Mouse (Mus musculus) CH12.LX (cell line): ENCODE measurements around the gene Neurl1a. TPM values are rescaled to one million over a fixed set of nuclear protein-coding genes. Genes with fewer than 3 reads are reported as not detected.

Experiments used
- DNase-seq: peaks from one replicate; pipeline ENCODE4 v3.0.0-alpha.2; 2013; ENCODE audit errors: extremely low read depth
- H3K27ac ChIP-seq: 2 replicates; pipeline ENCODE4 v1.5.1; 2012; ENCODE audit warnings: low read depth, mild to moderate bottlenecking, control low read depth, moderate library complexity; ENCODE audit not compliant: insufficient read depth
- H3K27me3 ChIP-seq: replicated peaks from 2 replicates; pipeline ENCODE3; 2012; ENCODE audit warnings: inconsistent platforms
- H3K36me3 ChIP-seq, 2 experiments: replicated peaks in 1 of 2; 2 replicates each; pipeline versions ENCODE3 to v1.6.1; 2012; ENCODE audit warnings: inconsistent platforms in 1 of 2, low read length in 1 of 2, mild to moderate bottlenecking in 1 of 2, mixed read lengths in 1 of 2, moderate library complexity in 1 of 2; ENCODE audit not compliant: control insufficient read depth in 1 of 2, insufficient read depth in 1 of 2
- H3K4me1 ChIP-seq, 2 experiments: 2 replicates each; pipeline ENCODE4 v1.6.1; 2012; ENCODE audit warnings: inconsistent platforms in 1 of 2, moderate library complexity in 1 of 2; ENCODE audit not compliant: insufficient read depth in 2 of 2, control insufficient read depth in 1 of 2
- H3K4me2 ChIP-seq: 2 replicates; pipeline ENCODE4 v1.6.1; 2012; ENCODE audit warnings: low read depth, mild to moderate bottlenecking, control low read depth; ENCODE audit not compliant: poor library complexity, insufficient read depth, severe bottlenecking
- H3K4me3 ChIP-seq, 3 experiments: fragments of 150-350 bp in 1 of 3; sonication (generic) in 1 of 3; replicated peaks in 1 of 3; 2 replicates each; pipeline versions ENCODE3 to v1.5.1; 2011 to 2012; ENCODE audit warnings: low read depth in 2 of 3, low read length in 2 of 3, mild to moderate bottlenecking in 2 of 3, moderate library complexity in 2 of 3, control low read depth in 1 of 3, improper control_type of control experiment in 1 of 3, inconsistent platforms in 1 of 3, mixed read lengths in 1 of 3; ENCODE audit not compliant: poor library complexity in 1 of 3
- H3K79me2 ChIP-seq: replicated peaks from 2 replicates; pipeline ENCODE4 v1.6.1; 2012; ENCODE audit warnings: mild to moderate bottlenecking, moderate library complexity; ENCODE audit not compliant: control insufficient read depth, poor library complexity, insufficient read depth, severe bottlenecking; ENCODE audit errors: extremely low read depth
- H3K9ac ChIP-seq: 2 replicates; pipeline ENCODE4 v1.6.1; 2012; ENCODE audit warnings: low read depth, mild to moderate bottlenecking, control low read depth, moderate library complexity; ENCODE audit not compliant: insufficient read depth
- H3K9me3 ChIP-seq: replicated peaks from 2 replicates; pipeline ENCODE3; 2012; ENCODE audit warnings: low read length, inconsistent platforms, mixed read lengths
- BHLHE40 ChIP-seq: IDR thresholded peaks from 2 replicates; pipeline ENCODE4 v1.6.1; 2011; ENCODE audit warnings: mild to moderate bottlenecking, low read depth, low read length, improper control_type of control experiment
- CHD1 ChIP-seq: IDR thresholded peaks from 2 replicates; pipeline ENCODE4 v1.6.1; 2012; ENCODE audit warnings: low read depth, low read length, improper control_type of control experiment, inconsistent platforms
- CHD2 ChIP-seq: IDR thresholded peaks from 2 replicates; pipeline ENCODE4 v1.6.1; 2011; ENCODE audit warnings: low read length, improper control_type of control experiment
- CTCF ChIP-seq, 2 experiments: IDR thresholded peaks in 1 of 2; conservative IDR thresholded peaks in 1 of 2; 2 replicates each; pipeline ENCODE4 v1.5.1; 2011 to 2012; ENCODE audit warnings: low read depth in 2 of 2, low read length in 2 of 2, improper control_type of control experiment in 1 of 2, inconsistent platforms in 1 of 2, mild to moderate bottlenecking in 1 of 2, moderate library complexity in 1 of 2
- E2F4 ChIP-seq: IDR thresholded peaks from 2 replicates; pipeline ENCODE4 v1.6.1; 2011; ENCODE audit warnings: low read depth, low read length, improper control_type of control experiment; ENCODE audit not compliant: insufficient replicate concordance
- ELF1 ChIP-seq: IDR thresholded peaks from 2 replicates; pipeline ENCODE4 v1.6.1; 2014; ENCODE audit warnings: low read depth, mild to moderate bottlenecking, inconsistent platforms, low read length, improper control_type of control experiment
- EP300 ChIP-seq: IDR thresholded peaks from 2 replicates; pipeline ENCODE4 v1.6.1; 2011; ENCODE audit warnings: low read length, improper control_type of control experiment
- ETS1 ChIP-seq: conservative IDR thresholded peaks from 2 replicates; pipeline ENCODE4 v1.6.1; 2012; ENCODE audit warnings: low read depth, mild to moderate bottlenecking, inconsistent platforms, low read length, improper control_type of control experiment, moderate library complexity
- HCFC1 ChIP-seq: IDR thresholded peaks from 2 replicates; pipeline ENCODE4 v1.6.1; 2012; ENCODE audit warnings: low read depth, mild to moderate bottlenecking, inconsistent platforms, low read length, improper control_type of control experiment
- JUN ChIP-seq: IDR thresholded peaks from 2 replicates; pipeline ENCODE4 v1.6.1; 2011; ENCODE audit warnings: low read depth, mild to moderate bottlenecking, low read length, improper control_type of control experiment, moderate library complexity; ENCODE audit not compliant: insufficient read depth
- JUND ChIP-seq: conservative IDR thresholded peaks from 2 replicates; pipeline ENCODE4 v1.6.1; 2011; ENCODE audit warnings: low read depth, low read length, improper control_type of control experiment
- MAX ChIP-seq: IDR thresholded peaks from 2 replicates; pipeline ENCODE4 v1.6.1; 2011; ENCODE audit warnings: low read length, improper control_type of control experiment
- MEF2A ChIP-seq: IDR thresholded peaks from 2 replicates; pipeline ENCODE4 v1.6.1; 2014; ENCODE audit warnings: low read depth, mild to moderate bottlenecking, inconsistent platforms, low read length, improper control_type of control experiment, borderline replicate concordance
- MXI1 ChIP-seq: IDR thresholded peaks from 2 replicates; pipeline ENCODE4 v1.6.1; 2011; ENCODE audit warnings: mild to moderate bottlenecking, low read depth, low read length, improper control_type of control experiment
- MYC ChIP-seq: IDR thresholded peaks from 2 replicates; pipeline ENCODE4 v1.6.1; 2011; ENCODE audit warnings: low read depth, mild to moderate bottlenecking, improper control_type of control experiment, low read length
- NELFE ChIP-seq: IDR thresholded peaks from 2 replicates; pipeline ENCODE4 v1.6.1; 2011; ENCODE audit warnings: low read depth, low read length, improper control_type of control experiment
- RCOR1 ChIP-seq: conservative IDR thresholded peaks from 2 replicates; pipeline ENCODE4 v1.6.1; 2012; ENCODE audit warnings: low read depth, mild to moderate bottlenecking, inconsistent platforms, low read length, improper control_type of control experiment
- SIN3A ChIP-seq: IDR thresholded peaks from 2 replicates; pipeline ENCODE4 v1.6.1; 2012; ENCODE audit warnings: low read length, improper control_type of control experiment, inconsistent platforms
- SMC3 ChIP-seq: IDR thresholded peaks from 2 replicates; pipeline ENCODE4 v1.6.1; 2011; ENCODE audit warnings: low read depth, low read length, improper control_type of control experiment
- TCF12 ChIP-seq: IDR thresholded peaks from 2 replicates; pipeline ENCODE4 v1.6.1; 2014; ENCODE audit warnings: low read depth, mild to moderate bottlenecking, inconsistent platforms, low read length, improper control_type of control experiment
- ZC3H11A ChIP-seq: IDR thresholded peaks from 2 replicates; pipeline ENCODE4 v1.6.1; 2012; ENCODE audit warnings: low read depth, mild to moderate bottlenecking, inconsistent platforms, low read length, improper control_type of control experiment
- ZMIZ1 ChIP-seq: IDR thresholded peaks from 2 replicates; pipeline ENCODE4 v1.6.1; 2012; ENCODE audit warnings: low read depth, mild to moderate bottlenecking, inconsistent platforms, low read length, improper control_type of control experiment
- dilution Hi-C: fragments of 300-500 bp; cut with MboI; formaldehyde crosslinking; loops from 2 replicates; pipeline ENCODE4 v1.14.3; 2020; ENCODE audit warnings: low sequenced_read_pairs; ENCODE audit not compliant: extremely low pct_unique_long_range_greater_than_20kb, extremely low pct_ligation_motif_present
- in situ Hi-C: fragments of 300-500 bp; cut with MboI; formaldehyde crosslinking; loops from 3 replicates; pipeline ENCODE4 v1.14.3; 2019; ENCODE audit warnings: low sequenced_read_pairs, low pct_ligation_motif_present, low pct_unique_long_range_greater_than_20kb, mixed read lengths
- polyA plus RNA-seq: library from polyadenylated mRNA; unstranded; fragments of >175 nt; gene quantifications from 2 replicates; pipeline ENCODE4 v1.2.1, GENCODE M21; 2012; ENCODE audit warnings: low read depth; ENCODE audit not compliant: insufficient read length
- total RNA-seq, 2 experiments: library from RNA; depleted of rRNA; stranded (reverse); fragments of 300-350 nt in 1 of 2; fragments of >200 nt in 1 of 2; gene quantifications; 2 replicates each; pipeline ENCODE4 v1.2.3; 2012 to 2014

Neurl1a gene
- total and polyA plus RNA-seq, 3 experiments, result 0.05 to 0.13 TPM; not detected in 1

- Histone ChIP-seq H3K27ac (no peak overlapping the region), H3K36me3 (no peaks in the 10 kb centered on the region), H3K4me3 (no peak overlapping the region), H3K4me1 (peaks cover 12 to 25% of the 10 kb centered on the region in 2 experiments), H3K79me2 (no peaks in the 10 kb centered on the region), H3K9me3 (no peaks in the 10 kb centered on the region), H3K4me2 (no peak overlapping the region), H3K27me3 (no peaks in the 10 kb centered on the region), H3K9ac (no peak overlapping the region)
- DNase-seq, result no peak
- dilution Hi-C loops, result no loop called here
- no peak for TF ChIP-seq NELFE
- no peak for TF ChIP-seq HCFC1
- no peak for TF ChIP-seq SIN3A
- TF ChIP-seq ZC3H11A, result no peak
- TF ChIP-seq E2F4, result no peak
- no peak for TF ChIP-seq EP300
- no peak for TF ChIP-seq ZMIZ1
- TF ChIP-seq CTCF (conservative IDR thresholded peaks at IDR 0.05 in 1 of 2, IDR thresholded peaks at IDR 0.05 in 1 of 2; ENCODE audit: low read depth in 2 of 2, low read length in 2 of 2), result no peak
- no peak for TF ChIP-seq SMC3
- TF ChIP-seq JUN, result no peak
- TF ChIP-seq ETS1, result no peak
- no peak for TF ChIP-seq MAX
- no peak for TF ChIP-seq MXI1
- in situ Hi-C loops, result no loop called here
Measured at GRCm38 (mm10) chr19:47152062-47152369, 26.6 kb upstream of the Neurl1a start.

GRCm38 (mm10) chr19:47153767-47154166 lies 24.9 kb upstream of the Neurl1a start:
- H3K4me3 ChIP-seq, result no peak overlapping the region
- H3K79me2 ChIP-seq, result no peaks in the 10 kb centered on the region
- no peaks in the 10 kb centered on the region for H3K27me3 ChIP-seq
- H3K4me1 ChIP-seq, result peaks cover 2 to 13% of the 10 kb centered on the region in 2 experiments; a peak in 3 of 4 replicates
- H3K9me3 ChIP-seq, result no peaks in the 10 kb centered on the region
- H3K27ac ChIP-seq, result no peak overlapping the region
- TF ChIP-seq MAX, result no peak
- TF ChIP-seq ETS1, result no peak
- TF ChIP-seq BHLHE40, result no peak
- TF ChIP-seq ELF1, result no peak
- TF ChIP-seq ZMIZ1, result no peak
- TF ChIP-seq JUND, result no peak
- TF ChIP-seq MYC, result no peak
- no peak for TF ChIP-seq MXI1
- no peak for TF ChIP-seq CHD2
- TF ChIP-seq RCOR1, result no peak
- no peak for TF ChIP-seq CHD1
- TF ChIP-seq TCF12, result no peak
- no peak for TF ChIP-seq MEF2A
- no peak for TF ChIP-seq HCFC1
- no peak overlapping the region for H3K9ac ChIP-seq
- no peak overlapping the region for H3K4me2 ChIP-seq
- in situ Hi-C loops, result no loop called here
- DNase-seq, result no peak
- dilution Hi-C loops, result no loop called here
- H3K36me3 ChIP-seq, result no peaks in the 10 kb centered on the region
